Mouse (Mus musculus): ENCODE data around the gene Lilra5. TPM values are rescaled to one million over a fixed set of nuclear protein-coding genes. Genes with fewer than 3 reads are reported as not detected.
"Not testable (repeated sequence)": the region's sequence is repeated elsewhere in the genome, so short reads cannot be mapped to it uniquely, and the experiment has no call there.

Lilra5 gene
- not detected in 2 replicates for polyA plus RNA-seq (2011; ENCODE audit: insufficient read depth, insufficient read length, low replicate concordance, missing spikeins)

DNA sequence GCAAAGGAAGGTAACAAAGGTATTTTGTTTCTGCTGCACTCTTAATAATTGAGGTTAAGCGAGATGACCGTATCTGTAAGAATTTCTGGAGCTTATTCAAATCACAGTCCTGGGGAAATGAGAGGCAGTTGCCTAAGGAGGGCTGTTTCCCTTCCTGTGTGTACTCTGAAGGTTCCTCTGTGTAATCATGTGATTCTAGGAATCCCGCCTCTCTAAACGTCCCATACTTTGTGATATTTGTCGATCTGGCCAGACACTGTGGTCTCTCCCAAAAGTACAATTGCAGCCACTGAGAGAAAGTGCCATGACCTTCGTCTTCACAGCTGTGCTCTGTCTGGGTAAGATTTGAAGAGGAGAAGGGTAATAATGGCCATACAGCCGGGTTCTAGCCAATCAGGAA, at the start of gene Lilra5:
TSS of gene Lilra5 (plus strand) at position 301 of the 400 bp plus-strand sequence.
- Histone ChIP-seq H3K4me1 (ENCODE audit: control insufficient read depth, insufficient read depth, low read length) (no peaks in the 10 kb centered on the region), H3K27ac (ENCODE audit: control insufficient read depth, insufficient read depth, low read depth, low read length, poor library complexity) (no peak within 1 kb of the TSS), H3K4me3 (replicated peaks; ENCODE audit: control insufficient read depth, low read depth, low read length) (no peak within 1 kb of the TSS)
- 67% methylated on average over 7 of the region's 7 CpGs for WGBS
- TF ChIP-seq CTCF (IDR thresholded peaks at IDR 0.05; ENCODE audit: control insufficient read depth, insufficient read depth, low read length) (no peak), POLR2A (IDR thresholded peaks at IDR 0.05; ENCODE audit: borderline replicate concordance, control insufficient read depth, low read depth, low read length) (no peak)

DNA sequence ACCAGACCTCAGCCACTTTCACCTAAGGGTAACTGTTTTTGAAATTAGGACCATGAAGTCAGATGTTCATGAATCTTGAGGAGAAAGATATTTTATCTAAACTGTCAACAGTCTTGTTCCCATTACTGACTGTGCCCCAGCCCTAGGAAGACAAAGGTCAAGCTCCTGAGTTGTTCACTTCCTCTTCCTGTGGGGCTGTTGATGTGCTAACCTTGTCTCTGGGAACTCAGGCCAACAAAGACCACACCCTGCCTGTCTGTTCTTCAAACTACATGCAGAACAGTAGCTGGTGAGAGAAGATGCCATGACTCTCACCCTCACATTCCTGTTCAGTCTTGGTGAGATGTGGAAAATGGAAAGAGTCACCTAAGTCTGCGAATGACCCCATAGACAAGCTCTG, 30.4 kb upstream of the Lilra5 start:
- Histone ChIP-seq H3K4me3 (replicated peaks; ENCODE audit: control insufficient read depth, low read depth, low read length) (no peak overlapping the region), H3K27ac (ENCODE audit: control insufficient read depth, insufficient read depth, low read depth, low read length, poor library complexity) (no peak overlapping the region), H3K4me1 (ENCODE audit: control insufficient read depth, insufficient read depth, low read length) (no peaks in the 10 kb centered on the region; the same call in 1 of the 2 replicates)
- 73% methylated on average over 1 of the region's 1 CpGs for WGBS
- TF ChIP-seq POLR2A (IDR thresholded peaks at IDR 0.05; ENCODE audit: borderline replicate concordance, control insufficient read depth, low read depth, low read length) (no peak), CTCF (IDR thresholded peaks at IDR 0.05; ENCODE audit: control insufficient read depth, insufficient read depth, low read length) (no peak)

DNA sequence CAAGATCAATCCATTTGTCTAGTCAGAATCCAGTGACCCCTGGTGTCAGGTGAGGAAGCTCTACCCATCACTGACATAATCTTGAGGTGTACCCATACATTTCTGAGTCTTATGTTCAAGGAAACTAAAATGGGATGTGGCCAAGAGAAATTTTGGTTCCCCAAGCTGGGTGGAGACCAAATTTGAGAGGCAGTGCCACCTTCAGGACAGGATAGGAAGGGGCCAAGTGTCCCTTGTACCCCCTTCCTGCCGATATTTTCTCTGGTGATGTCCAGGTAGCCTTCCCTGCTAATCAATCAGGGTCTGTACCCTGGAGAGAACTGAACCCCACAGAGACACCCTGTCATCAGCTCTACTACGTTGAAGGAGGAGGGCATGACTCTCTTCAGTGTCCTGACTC, 28.9 kb upstream of the Lilra5 start:
- WGBS, result 20% methylated on average over 2 of the region's 2 CpGs
- Histone ChIP-seq H3K4me3 (replicated peaks; ENCODE audit: control insufficient read depth, low read depth, low read length) (no peak overlapping the region), H3K4me1 (ENCODE audit: control insufficient read depth, insufficient read depth, low read length) (no peaks in the 10 kb centered on the region; the same call in 1 of the 2 replicates), H3K27ac (ENCODE audit: control insufficient read depth, insufficient read depth, low read depth, low read length, poor library complexity) (no peak overlapping the region)
- TF ChIP-seq POLR2A (IDR thresholded peaks at IDR 0.05; ENCODE audit: borderline replicate concordance, control insufficient read depth, low read depth, low read length) (no peak), CTCF (IDR thresholded peaks at IDR 0.05; ENCODE audit: control insufficient read depth, insufficient read depth, low read length) (no peak)

GRCm38 (mm10) chr7:4213436-4213835, 24.1 kb upstream of the Lilra5 start:
- H3K4me3 ChIP-seq (replicated peaks; ENCODE audit: control insufficient read depth, low read depth, low read length); H3K4me1 ChIP-seq (ENCODE audit: control insufficient read depth, insufficient read depth, low read length); H3K27ac ChIP-seq (ENCODE audit: control insufficient read depth, insufficient read depth, low read depth, low read length, poor library complexity): not testable (repeated sequence)

DNA sequence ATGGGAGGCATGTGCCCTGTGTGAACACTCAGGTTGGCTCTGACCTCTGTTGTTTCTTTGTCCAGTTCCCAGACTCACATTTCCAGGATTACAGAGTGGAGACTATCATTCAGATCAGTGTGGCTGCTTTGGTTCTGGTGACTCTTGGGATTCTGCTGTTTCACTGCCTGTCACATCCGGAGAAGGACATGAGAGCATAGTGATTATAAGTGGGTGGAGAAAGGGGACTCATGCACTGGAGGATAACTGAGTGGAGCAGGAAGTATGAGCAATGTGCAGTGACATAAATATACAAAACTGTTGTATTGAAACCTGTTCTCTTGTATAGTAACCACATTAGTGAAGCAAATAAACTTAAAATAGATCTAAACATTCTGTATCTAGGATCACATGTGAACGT, 22.2 kb upstream of the Lilra5 start:
- WGBS, result 60% methylated on average over 2 of the region's 2 CpGs
- no peaks in the 10 kb centered on the region for H3K4me1 ChIP-seq (ENCODE audit: control insufficient read depth, insufficient read depth, low read length)
- no peak overlapping the region for H3K4me3 ChIP-seq (replicated peaks; ENCODE audit: control insufficient read depth, low read depth, low read length)
- TF ChIP-seq CTCF (IDR thresholded peaks at IDR 0.05; ENCODE audit: control insufficient read depth, insufficient read depth, low read length), result no peak
- H3K27ac ChIP-seq (ENCODE audit: control insufficient read depth, insufficient read depth, low read depth, low read length, poor library complexity), result no peak overlapping the region

GRCm38 (mm10) chr7:4215805-4216204, 21.7 kb upstream of the Lilra5 start:
- Histone ChIP-seq H3K27ac (ENCODE audit: control insufficient read depth, insufficient read depth, low read depth, low read length, poor library complexity) (no peak overlapping the region), H3K4me3 (replicated peaks; ENCODE audit: control insufficient read depth, low read depth, low read length) (no peak overlapping the region), H3K4me1 (ENCODE audit: control insufficient read depth, insufficient read depth, low read length) (no peaks in the 10 kb centered on the region)
- 60% methylated on average over 2 of the region's 2 CpGs for WGBS
- TF ChIP-seq POLR2A (IDR thresholded peaks at IDR 0.05; ENCODE audit: borderline replicate concordance, control insufficient read depth, low read depth, low read length), result no peak
- TF ChIP-seq CTCF (IDR thresholded peaks at IDR 0.05; ENCODE audit: control insufficient read depth, insufficient read depth, low read length), result no peak

DNA sequence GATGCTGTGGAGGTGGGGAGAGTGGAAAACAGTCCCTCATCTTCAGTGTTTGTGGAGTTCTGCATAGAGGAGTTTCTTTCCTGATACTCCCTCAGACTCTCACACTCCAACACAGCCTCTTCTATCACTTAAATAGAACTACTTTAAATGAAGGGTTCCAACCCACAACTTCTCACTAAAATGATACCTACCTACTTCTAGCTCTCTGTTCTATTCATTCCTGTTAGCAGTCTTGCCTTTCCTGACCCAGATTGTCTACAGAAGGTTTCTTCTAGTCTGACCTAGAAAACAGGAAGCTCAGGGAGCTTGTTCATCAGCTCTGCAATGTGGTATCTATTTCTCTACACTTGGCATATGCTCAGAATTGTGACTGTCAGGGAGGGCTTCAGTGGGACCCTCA, 2.0 kb upstream of the Lilra5 start:
- TF ChIP-seq POLR2A (IDR thresholded peaks at IDR 0.05; ENCODE audit: borderline replicate concordance, control insufficient read depth, low read depth, low read length), result no peak
- no peak for TF ChIP-seq CTCF (IDR thresholded peaks at IDR 0.05; ENCODE audit: control insufficient read depth, insufficient read depth, low read length)
- H3K4me1 ChIP-seq (ENCODE audit: control insufficient read depth, insufficient read depth, low read length), result no peaks in the 10 kb centered on the region
- H3K27ac ChIP-seq (ENCODE audit: control insufficient read depth, insufficient read depth, low read depth, low read length, poor library complexity), result no peak overlapping the region
- no peak overlapping the region for H3K4me3 ChIP-seq (replicated peaks; ENCODE audit: control insufficient read depth, low read depth, low read length)

DNA sequence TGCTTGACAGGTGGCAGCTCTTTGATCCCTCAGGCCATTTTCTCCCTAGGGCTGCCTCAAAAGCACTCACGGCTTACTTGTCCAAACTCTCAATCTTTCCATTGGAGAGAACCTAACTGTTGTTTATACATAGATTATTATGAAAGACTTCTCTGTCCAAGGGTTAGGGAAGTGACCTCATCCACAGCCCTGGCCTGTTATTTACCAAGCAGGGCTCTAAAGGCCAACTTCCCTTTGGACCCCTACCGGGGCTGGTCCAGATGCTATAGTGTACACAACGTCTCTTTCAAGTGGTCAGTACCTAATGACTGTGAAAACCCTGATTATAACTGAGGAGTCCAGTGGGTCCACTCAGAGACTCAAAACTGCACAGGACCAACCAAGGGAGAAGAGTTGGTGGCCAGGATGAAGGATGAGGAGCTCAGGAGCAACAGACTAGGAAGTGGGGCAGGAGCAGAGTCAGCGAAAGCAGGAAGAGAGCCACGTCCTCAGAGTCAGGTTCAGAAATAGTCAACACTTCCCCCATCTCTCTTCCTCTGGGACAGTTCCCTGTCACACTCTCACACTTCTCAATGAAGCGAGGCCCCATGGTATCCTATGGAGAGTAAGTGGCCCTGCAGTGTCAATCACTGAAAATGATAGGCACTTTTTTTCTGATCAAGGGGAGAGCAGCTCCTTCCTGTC, 1.6 kb downstream of the Lilra5 start:
- no peak for TF ChIP-seq POLR2A (IDR thresholded peaks at IDR 0.05; ENCODE audit: borderline replicate concordance, control insufficient read depth, low read depth, low read length)
- no peak for TF ChIP-seq CTCF (IDR thresholded peaks at IDR 0.05; ENCODE audit: control insufficient read depth, insufficient read depth, low read length)
- 42% methylated on average over 6 of the region's 6 CpGs for WGBS
- no peaks in the 10 kb centered on the region for H3K4me1 ChIP-seq (ENCODE audit: control insufficient read depth, insufficient read depth, low read length)
- H3K4me3 ChIP-seq (replicated peaks; ENCODE audit: control insufficient read depth, low read depth, low read length), result no peak overlapping the region
- no peak overlapping the region for H3K27ac ChIP-seq (ENCODE audit: control insufficient read depth, insufficient read depth, low read depth, low read length, poor library complexity)

DNA sequence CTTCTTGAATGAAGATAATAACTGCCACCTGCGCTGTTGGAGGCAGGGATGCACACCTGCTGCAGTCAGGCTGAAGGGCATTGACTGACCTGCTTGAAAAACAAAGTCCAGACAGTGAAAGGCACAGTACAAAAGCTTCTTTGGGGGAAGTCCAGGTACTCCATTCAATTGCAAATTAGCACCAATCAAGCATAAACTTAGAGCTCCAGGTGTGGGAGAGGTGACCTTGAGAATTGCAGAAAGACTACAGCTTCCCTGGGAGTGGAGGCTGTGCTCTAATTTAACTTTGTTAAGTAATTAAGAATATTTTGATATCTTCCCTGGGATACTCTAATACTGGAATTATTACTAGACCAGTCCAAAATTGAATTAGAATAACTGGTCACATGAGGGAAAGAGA, 13.7 kb downstream of the Lilra5 start:
- not testable (repeated sequence) for H3K4me3 ChIP-seq (replicated peaks; ENCODE audit: control insufficient read depth, low read depth, low read length); H3K4me1 ChIP-seq (ENCODE audit: control insufficient read depth, insufficient read depth, low read length); H3K27ac ChIP-seq (ENCODE audit: control insufficient read depth, insufficient read depth, low read depth, low read length, poor library complexity)
- WGBS, result 82% methylated on average over 1 of the region's 1 CpGs

DNA sequence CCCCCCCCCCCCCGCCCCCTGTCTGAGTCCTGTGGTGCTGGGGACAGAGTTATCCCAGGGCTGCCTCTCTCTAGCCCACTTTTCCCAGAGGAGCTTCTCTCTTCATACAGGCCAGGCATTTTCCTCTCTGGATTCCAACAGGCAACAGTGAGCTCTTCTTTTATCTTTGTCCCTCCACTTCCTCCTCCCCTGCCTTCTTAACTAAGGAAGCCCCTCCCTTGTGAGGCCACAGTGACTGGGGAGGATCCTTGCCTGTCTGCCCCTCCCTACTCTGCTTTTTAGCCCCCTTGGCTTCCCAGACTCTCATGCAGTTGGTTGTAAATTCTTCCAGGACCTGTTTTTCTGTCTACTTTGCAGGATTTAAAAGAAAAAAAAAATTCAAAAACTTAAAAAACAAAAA, 18.5 kb downstream of the Lilra5 start:
- H3K27ac ChIP-seq (ENCODE audit: control insufficient read depth, insufficient read depth, low read depth, low read length, poor library complexity); H3K4me3 ChIP-seq (replicated peaks; ENCODE audit: control insufficient read depth, low read depth, low read length); H3K4me1 ChIP-seq (ENCODE audit: control insufficient read depth, insufficient read depth, low read length): not testable (repeated sequence)
- WGBS, result 33% methylated on average over 1 of the region's 1 CpGs

DNA sequence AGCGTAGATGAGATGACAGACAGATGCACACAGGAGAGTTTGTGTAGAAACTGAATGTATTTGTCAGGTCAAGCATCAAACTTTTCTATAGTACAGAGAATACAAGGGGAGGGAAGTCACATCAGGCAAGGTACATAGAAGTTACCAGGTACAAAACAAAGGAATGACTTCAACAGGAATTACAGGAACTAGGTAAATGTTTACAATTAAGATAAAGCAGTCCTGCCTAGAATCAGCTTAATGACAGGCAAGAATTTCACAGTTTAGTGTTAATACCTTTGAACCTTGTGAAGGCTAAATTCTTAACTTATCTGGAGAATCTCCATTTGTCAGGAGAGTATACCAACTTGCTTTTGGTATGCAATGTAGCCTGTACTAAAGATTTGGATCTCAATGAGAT, 23.0 kb downstream of the Lilra5 start:
- H3K4me1 ChIP-seq (ENCODE audit: control insufficient read depth, insufficient read depth, low read length); H3K4me3 ChIP-seq (replicated peaks; ENCODE audit: control insufficient read depth, low read depth, low read length); H3K27ac ChIP-seq (ENCODE audit: control insufficient read depth, insufficient read depth, low read depth, low read length, poor library complexity): not testable (repeated sequence)
- WGBS, result 83% methylated on average over 1 of the region's 1 CpGs

DNA sequence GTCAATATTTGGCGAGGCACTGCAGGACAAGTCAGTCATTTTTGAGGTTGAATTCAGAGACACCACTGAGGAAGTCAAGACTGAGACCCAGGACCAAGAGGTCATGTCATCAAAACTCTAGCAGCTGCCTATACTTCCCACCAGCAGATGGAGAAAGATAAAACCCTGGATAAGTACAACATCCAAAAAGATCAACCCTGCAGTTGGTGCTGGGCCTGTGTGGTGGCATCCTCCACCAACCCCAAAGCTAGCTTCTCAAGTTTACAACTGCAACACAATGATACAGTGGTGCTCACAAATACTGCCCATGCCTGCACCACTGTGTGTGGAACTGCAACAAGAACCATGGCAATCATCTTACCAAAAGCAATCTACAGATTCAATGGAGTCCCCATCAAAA, 34.6 kb downstream of the Lilra5 start:
- 48% methylated on average over 1 of the region's 1 CpGs for WGBS
- not testable (repeated sequence) for H3K27ac ChIP-seq (ENCODE audit: control insufficient read depth, insufficient read depth, low read depth, low read length, poor library complexity); H3K4me1 ChIP-seq (ENCODE audit: control insufficient read depth, insufficient read depth, low read length); H3K4me3 ChIP-seq (replicated peaks; ENCODE audit: control insufficient read depth, low read depth, low read length)

DNA sequence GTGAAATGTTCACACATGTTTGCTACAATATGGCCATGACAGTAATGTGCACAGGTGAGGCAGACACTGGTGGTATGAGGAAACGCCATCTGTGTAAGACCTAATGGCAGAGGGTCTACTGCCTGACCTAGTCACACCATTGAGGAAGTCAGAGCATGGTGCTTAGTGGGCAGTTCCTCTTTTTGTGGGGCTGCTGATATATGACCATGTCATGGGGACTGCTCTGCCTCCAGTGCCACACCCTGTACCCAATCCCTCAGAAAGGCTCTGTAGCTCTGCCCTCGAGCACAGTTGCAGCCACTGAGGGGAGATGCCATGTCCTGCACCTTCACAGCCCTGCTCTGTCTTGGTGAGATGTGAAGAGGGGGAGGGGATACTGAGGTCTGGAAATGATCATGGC, 36.3 kb downstream of the Lilra5 start:
- H3K4me1 ChIP-seq (ENCODE audit: control insufficient read depth, insufficient read depth, low read length); H3K4me3 ChIP-seq (replicated peaks; ENCODE audit: control insufficient read depth, low read depth, low read length): not testable (repeated sequence)
- 2% methylated on average over 2 of the region's 2 CpGs for WGBS
- H3K27ac ChIP-seq (ENCODE audit: control insufficient read depth, insufficient read depth, low read depth, low read length, poor library complexity), result peak overlapping the region; percentile 48; the same call in 1 of the 2 replicates
